15 mouse cellular contexts compared by ENCODE assay signal in genomic region chr9:118682154-118682553, GRCm38 (mm10).
"Had no signal": no experiment of that assay in that cellular context is flagged by ENCODE, and none has a peak within 500 bp of the region (broad histone marks: within the 10 kb centered on the region; RNA-seq: fewer than 3 reads in every experiment).

No protein-coding gene starts in this region.

- H3K27ac ChIP-seq: limb, embryonic 13.5 days; liver, embryonic 14.5 days; midbrain, embryonic 10.5 days; neural tube, embryonic 13.5 days had no signal

- H3K27me3 ChIP-seq: limb, embryonic 13.5 days; neural tube, embryonic 13.5 days had no signal

- H3K4me2 ChIP-seq: limb, embryonic 13.5 days; neural tube, embryonic 13.5 days had no signal

- H3K36me3 ChIP-seq: midbrain, embryonic 10.5 days; neural tube, embryonic 13.5 days had no signal

- H3K9me3 ChIP-seq: limb, embryonic 13.5 days; midbrain, embryonic 10.5 days; neural tube, embryonic 13.5 days had no signal

- H3K9ac ChIP-seq: limb, embryonic 13.5 days; liver, embryonic 14.5 days; neural tube, embryonic 13.5 days had no signal

- H3K4me3 ChIP-seq: limb, embryonic 13.5 days; midbrain, embryonic 10.5 days; neural tube, embryonic 13.5 days had no signal

- DNase-seq: kidney, adult 11 months; kidney, adult 9 months; kidney, postnatal 14 days; left cerebral cortex, postnatal 4 days; lung, postnatal 4 days; retina, postnatal 1 day; right cerebral cortex, postnatal 4 days; spleen, adult 18-20 months; thymus, adult 18-20 months; thymus, postnatal 25 days had no signal

- ATAC-seq: midbrain, embryonic 16.5 days had no signal
